Mouse (Mus musculus): ENCODE results near the gene Zfp784.
"Not testable (repeated sequence)": the region's sequence is repeated elsewhere in the genome, so short reads cannot be mapped to it uniquely, and the experiment has no call there.

Zfp784 gene

DNA sequence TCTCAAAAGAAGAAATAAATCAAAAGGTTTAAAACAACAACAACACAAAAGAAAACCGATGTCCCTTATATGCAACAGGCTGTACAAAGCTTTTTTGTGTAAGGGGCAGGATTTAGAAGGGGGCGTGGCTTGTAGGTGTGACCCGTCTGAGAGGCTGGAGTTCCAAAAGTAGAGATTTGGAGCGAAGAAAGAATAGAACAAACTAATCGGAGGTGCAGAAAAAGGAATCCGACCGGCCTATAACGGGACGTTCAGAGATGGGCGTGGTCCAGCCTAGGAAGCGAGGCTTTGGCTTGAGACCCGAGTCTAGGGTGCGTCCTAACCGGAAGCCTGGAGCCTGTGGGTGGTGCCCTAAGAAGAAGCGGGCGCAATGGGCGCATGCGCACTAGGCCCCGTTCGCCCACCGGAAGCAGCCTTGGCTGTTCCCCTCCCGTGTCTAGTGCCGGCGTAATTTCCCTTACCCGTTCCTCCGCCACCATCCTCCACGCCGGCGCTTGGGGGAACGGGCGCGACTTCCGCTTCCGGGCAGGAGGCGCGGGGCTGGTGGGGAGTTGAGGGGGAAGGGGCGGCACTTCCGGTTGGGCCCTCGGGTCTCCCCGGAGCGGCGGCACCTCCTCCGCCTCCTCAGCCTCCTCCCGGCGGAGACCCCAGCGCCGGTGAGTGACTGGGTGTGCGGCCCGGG is 18.1 kb downstream of the Zfp784 start, which contains the start of the genes Zfp865 and Ccdc106:
TSS of gene Zfp865 (plus strand) at position 377 of the 682 bp plus-strand sequence.
TSS of gene Ccdc106 (plus strand) at position 554 of the 682 bp plus-strand sequence.
- peak; percentile 99 for DNase-seq (ENCODE audit: low read depth)

DNA sequence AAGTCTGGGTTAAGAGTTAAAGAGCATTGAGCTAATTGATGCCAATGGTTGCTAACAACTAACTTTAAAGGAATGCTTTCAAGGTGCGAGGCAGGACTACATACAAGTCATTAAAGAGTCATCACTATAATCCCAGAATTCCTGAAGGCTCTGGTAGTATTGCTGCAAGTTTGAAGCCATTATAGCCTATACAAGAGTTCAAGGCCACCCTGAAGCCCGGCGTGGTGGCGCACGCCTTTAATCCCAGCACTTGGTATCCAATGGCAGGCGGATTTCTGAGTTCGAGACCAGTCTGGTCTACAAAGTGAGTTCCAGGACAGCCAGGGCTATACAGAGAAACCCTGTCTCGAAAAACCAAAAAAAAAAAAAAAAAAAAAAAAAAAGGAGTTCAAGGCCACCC is 18.7 kb downstream of the Zfp784 start:
- peak; percentile 29 for DNase-seq (ENCODE audit: low read depth)

DNA sequence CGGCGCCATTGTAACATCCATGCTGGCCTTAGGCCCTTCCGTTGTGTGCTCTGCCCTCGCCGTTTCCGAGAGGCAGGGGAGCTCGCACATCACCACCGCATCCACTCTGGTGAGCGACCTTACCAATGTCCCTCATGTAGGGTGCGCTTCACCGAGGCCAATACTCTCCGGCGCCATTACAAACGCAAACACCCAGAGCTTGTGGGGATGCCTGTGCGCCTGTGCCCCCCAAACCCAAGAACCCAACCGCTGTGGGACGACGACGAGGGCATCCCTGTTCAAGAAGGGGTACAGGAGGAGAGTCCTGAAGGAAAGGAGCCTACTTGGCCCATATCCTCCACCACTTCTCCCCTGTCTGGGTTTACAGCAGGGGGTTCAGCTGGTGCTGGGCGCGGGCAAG is 20.3 kb downstream of the Zfp784 start:
- DNase-seq (ENCODE audit: low read depth) = no peak

DNA sequence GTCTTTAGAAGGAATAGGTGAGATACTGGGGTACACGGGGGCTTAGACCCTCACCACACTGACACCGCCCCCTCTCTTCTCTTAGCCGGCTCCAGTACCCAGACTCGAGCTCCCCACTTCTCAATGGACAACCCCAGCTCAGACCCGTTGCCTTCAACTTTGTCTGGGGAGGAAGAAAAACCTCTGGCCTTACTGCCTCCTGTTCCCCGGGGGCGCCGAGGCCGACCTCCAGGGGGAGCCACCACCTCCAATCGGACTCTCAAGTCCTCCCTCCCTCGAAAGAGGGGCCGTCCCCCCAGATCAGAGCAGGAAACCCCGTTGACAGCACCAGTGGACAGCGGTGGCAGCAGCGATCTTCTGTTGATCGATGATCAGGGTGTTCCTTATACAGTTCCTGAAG is 20.9 kb downstream of the Zfp784 start:
- DNase-seq (ENCODE audit: low read depth) = no peak

GRCm38 (mm10) chr7:5016920-5017319 is 21.3 kb downstream of the Zfp784 start:
- peak; percentile 32 for DNase-seq (ENCODE audit: low read depth)

DNA sequence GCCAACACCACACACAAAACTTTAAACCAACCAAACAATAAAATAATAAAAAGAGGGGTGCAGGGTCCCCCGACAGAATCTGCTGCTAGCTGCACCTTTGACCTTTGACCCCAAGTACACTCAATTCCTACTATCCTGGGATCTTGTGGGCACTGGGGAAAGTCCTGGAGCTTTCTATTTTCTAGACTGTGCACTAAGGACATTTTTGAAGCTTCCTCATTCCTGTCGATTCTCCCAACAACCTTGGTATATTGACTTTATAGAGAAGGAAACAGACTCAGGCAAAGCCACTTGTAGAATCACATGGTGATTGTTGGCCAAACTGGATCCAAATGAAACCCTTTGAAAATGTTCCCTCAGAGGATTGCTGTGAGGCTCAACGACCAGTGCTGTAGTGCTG is 22.2 kb downstream of the Zfp784 start:
- no peak for DNase-seq (ENCODE audit: low read depth)

- DNase-seq (ENCODE audit: low read depth) = peak; percentile 99
Measured at GRCm38 (mm10) chr7:5015118-5016001, 22.9 kb downstream of the Zfp784 start, which contains the start of gene Gm44973. Gene Gm44973 (plus strand): TSS chr7:5015496.

GRCm38 (mm10) chr7:5014251-5015117 is 23.8 kb downstream of the Zfp784 start, which contains the start of the genes Zfp524 and Fiz1:
Gene Zfp524 (plus strand): TSS chr7:5014415.
Gene Fiz1 (minus strand): TSS chr7:5014697.
- DNase-seq (ENCODE audit: low read depth) = peak; percentile 99

DNA sequence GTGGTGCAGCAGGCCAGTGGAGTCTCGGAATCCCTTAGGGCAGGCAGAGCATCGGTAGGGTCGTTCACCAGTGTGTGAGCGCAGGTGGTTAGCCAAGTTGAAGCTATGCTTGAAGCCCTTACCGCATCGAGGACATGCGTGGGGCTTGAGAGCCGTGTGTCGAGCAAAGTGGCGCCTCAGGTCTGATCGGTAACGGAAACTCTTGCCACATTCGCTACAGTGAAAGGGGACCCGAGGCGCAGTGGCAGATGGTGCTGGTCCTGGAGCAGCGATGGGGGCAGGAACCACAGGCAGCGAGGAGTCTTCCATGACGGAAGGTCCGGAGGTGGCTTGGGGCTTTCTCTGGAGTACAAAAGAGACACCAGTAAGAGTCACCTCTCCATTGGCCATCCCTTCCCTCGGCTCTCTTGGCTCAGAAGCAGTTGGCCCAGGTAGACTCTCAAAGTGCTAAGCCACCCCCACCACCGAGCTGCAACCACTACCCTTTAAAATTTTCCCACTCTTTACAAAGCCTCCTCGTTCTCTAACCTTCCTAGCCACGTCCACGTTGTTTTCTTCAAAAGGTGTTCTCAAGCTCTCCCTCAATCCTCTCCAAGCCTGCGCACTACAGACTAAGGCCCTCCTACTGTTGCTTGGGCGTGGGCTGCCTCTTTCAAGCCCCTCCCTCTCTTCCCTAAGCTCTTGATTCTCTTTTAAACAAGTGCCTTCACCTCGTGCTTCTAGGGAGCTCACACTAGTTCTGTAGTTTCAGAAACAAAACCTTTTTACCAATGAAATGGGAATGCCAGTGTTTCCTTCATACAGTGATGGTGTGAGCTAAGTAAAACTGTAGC is 25.3 kb downstream of the Zfp784 start:
- no peak for DNase-seq (ENCODE audit: low read depth)

DNA sequence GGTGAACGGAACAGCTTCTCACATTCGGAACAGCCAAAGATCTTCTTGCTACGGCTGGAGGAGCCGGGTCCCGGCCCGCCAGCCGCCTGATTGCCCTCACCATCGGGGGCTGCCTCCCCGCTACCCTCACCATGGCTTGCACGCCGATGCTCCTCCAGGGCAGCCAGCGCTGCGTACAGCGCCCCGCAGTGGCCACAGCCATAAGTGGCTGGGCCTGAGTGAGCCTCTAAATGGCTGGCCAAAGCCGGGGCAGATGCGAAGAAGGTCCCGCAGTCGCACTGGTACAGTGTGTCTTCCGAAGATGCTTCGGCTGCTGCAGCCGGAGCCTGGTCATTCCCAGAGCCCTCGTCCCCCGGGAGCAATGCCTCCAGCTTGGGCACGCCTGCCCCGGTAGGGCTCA is 30.0 kb downstream of the Zfp784 start:
- no peak for DNase-seq (ENCODE audit: low read depth)

DNA sequence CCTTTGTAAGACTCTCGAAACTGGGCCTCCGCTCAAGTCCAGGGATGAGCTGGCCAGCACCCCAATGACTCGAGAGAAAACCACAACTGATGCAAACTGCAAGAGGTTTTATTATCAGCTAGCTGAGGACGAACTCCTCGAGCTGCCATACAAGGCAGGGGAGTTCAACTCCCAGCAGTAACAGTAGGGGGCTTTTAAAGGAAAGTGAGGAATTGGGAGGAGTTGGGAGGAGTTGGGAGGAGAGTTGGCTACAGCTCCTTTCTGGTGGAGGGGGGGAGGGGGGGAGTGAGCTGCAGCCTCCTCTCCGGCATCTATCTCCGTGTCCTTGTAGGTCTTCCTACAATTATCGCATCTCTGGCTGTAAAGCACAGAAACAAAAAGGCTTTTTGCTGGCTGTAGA is 35.4 kb downstream of the Zfp784 start:
- not testable (repeated sequence) for DNase-seq (ENCODE audit: low read depth)

DNA sequence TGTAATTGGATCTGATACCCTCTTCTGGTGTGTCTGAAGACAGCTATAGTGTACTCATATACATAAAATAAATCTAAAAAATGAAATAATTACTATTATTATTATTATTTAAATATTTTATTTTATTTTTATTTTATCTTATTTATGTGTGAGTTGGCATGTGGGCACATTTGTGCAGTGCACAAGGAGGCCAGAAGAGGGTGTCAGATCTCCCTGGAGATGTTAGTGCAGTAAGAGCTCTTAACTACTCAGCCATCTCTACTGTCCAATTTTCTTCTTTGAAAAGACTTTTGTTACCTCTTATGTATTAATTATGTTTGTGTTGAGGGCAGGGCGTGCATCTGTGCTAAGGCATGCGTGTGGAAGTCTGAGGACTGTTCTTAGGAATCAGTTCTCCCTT is 38.4 kb downstream of the Zfp784 start:
- peak; percentile 71 for DNase-seq (ENCODE audit: low read depth)

- no peak for DNase-seq (ENCODE audit: low read depth)
Measured at GRCm38 (mm10) chr7:4996934-4997333, 41.3 kb downstream of the Zfp784 start.

- peak; percentile 94 for DNase-seq (ENCODE audit: low read depth)
Measured at GRCm38 (mm10) chr7:4996003-4996895, 42.0 kb downstream of the Zfp784 start, which contains the start of gene Zfp579. Gene Zfp579 (minus strand): TSS chr7:4996158.

GRCm38 (mm10) chr7:4995268-4996002 is 42.8 kb downstream of the Zfp784 start:
- no peak for DNase-seq (ENCODE audit: low read depth)

GRCm38 (mm10) chr7:4993999-4994788 is 44.1 kb downstream of the Zfp784 start:
- DNase-seq (ENCODE audit: low read depth) = no peak

DNA sequence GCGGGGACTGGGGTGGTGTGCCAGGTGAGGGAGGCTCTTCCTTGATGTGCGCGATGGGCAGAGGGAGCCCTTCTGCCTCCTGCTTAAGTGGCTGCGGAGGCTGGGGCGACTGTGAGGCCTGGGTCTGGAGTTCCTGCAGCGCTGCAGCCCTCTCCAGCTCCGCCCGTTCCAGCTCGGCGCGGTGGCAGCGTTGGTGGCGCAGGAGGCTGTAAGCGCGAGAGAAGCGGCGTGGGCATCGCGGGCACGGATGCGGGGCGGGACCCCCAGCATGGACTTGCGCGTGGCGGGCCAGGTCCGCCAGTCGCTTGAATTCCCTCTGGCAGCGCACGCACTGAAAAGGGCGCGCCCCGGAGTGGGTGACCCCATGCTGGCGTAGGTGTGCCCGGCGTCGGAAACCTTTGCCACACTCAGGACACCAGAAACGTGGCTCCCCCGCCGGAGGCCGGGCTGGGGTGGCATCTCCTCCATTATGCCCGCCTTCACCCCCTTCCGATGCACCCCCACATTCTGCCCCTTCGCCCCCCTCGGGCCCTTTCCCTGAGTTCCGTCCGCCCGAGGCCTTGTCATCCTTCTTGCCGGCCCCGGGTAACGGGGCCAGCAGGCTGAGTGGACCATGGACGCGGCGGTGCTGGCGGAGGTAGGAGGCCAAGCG is 44.8 kb downstream of the Zfp784 start:
- no peak for DNase-seq (ENCODE audit: low read depth)

DNA sequence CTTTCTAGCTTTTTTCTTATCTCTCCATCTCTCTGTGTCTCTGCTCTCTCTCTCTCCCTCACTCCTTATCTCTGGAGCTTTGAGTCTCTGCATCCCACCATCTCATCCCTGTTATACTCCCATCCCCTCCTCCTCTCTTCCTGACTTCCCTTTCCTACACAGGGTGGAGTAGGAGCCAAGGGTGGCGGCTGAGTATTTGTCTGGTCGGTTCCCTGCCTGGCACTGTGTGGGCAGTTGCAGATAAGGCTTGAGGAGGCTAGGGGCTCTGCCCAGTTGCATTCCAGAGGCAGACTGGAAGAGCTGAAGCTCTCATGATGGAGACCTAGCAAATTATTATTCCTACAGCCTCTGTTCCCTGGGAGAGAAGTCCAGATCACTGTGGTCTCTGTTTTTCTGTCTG is 50.0 kb downstream of the Zfp784 start:
- DNase-seq (ENCODE audit: low read depth) = no peak

Data from 416B (cell line).